Mouse (Mus musculus): ENCODE measurements around the gene Krtap10-10. TPM values are rescaled to one million over a fixed set of nuclear protein-coding genes. Genes with fewer than 3 reads are reported as not detected.
"Not testable (repeated sequence)": the region's sequence is repeated elsewhere in the genome, so short reads cannot be mapped to it uniquely, and the experiment has no call there.

The Krtap10-10 gene
- total RNA-seq (2021): not detected
- long read RNA-seq, experiment 1: 0 reads
- long read RNA-seq, experiment 2: 0 reads

DNA sequence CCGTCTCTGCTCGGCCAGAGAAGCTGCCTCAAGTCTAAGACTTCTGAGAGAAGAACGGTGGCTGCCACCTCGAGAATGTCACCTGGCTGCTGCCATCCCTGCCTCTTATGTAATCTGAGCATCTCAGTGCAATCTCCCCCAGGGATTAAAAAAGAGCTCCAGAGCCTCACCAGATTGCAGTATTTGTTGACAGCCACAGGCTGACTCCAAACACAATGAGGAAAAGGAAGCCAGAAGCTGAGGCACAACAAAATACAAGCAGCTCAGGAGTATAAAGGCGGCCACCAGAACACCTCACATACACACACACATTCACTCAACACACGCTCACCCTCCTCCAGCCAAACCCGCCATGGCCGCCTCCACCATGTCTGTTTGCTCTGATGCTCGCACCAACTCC, at the start of gene Krtap10-10:
Krtap10-10 (plus strand) TSS at position 301 of the 400 bp plus-strand sequence.
- intact Hi-C loops (cut with DNase I): no loop called here
- no peak for DNase-seq
- H3K4me3 ChIP-seq: no peak within 1 kb of the TSS
- H3K27ac ChIP-seq: no peak within 1 kb of the TSS
- TF ChIP-seq CTCF (IDR thresholded peaks at IDR 0.05): no peak

DNA sequence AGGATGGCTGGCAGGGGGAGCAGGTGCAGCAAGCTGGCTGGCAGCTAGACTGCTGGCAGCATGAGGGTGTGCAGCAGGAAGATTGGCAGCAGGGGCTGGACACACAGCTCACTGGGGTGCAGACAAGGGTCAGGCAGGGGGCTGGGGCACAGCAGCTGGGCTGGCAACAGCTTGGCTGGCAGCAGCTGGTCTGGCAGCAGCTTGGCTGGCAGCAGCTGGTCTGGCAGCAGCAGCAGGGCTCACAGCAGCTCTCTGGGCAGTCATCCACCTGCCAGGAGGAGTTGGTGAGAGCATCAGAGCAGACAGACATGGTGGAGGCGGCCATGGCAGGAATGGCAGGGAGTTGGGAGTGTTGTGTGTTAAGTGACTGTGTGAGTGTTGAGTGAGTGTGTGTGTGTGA, 47.9 kb upstream of the Krtap10-10 start, which contains the start of gene Gm7137:
Gm7137 (minus strand) TSS at position 325 of the 400 bp plus-strand sequence.
- intact Hi-C loops (cut with DNase I); H3K27ac ChIP-seq; H3K4me3 ChIP-seq; DNase-seq: not testable (repeated sequence)

DNA sequence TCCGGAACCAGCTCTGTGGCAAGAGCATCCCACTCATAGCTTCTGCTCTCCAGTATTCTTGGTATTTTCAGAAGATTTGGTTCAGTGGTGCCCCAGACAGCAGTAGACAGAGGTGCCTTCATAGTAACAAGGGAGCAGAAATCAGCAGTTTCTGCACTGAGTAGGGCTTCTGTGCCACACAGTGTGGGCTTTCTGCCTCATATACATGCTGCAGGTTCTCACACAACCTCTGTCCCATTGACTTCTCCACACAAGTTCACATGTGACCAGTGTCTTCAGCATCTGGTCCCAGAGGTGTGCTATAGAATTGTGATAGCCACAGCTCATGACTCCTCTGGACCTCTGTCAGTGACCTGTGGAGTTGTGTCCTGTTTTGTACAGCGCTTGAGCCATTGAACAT, 47.1 kb upstream of the Krtap10-10 start:
- DNase-seq: no peak
- intact Hi-C loops (cut with DNase I): no loop called here
- no peak for TF ChIP-seq CTCF (IDR thresholded peaks at IDR 0.05)
- no peak overlapping the region for H3K27ac ChIP-seq
- no peak overlapping the region for H3K4me3 ChIP-seq

DNA sequence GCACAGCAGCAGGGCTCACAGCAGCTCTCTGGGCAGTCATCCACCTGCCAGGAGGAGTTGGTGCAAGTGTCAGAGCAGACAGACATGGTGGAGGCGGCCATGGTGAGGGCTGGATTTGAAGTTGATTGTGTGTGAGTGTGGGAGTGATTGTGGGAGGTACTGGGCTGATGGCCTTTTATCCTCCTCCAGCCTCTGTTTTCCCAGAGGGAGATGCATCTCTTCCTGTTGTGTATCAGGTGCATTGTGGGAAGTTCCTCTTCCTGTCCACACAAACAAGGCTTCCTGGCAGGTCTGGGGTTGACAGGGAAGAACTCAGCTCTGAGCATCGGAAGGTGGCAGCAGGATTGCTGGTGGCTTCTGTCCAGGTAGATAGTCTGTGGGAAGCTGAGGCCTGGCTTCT, 40.8 kb upstream of the Krtap10-10 start, which contains the start of gene Gm9639:
Gm9639 (minus strand) TSS at position 101 of the 400 bp plus-strand sequence.
- intact Hi-C loops (cut with DNase I): no loop called here
- H3K27ac ChIP-seq: no peak within 1 kb of the TSS
- no peak for DNase-seq
- H3K4me3 ChIP-seq: no peak within 1 kb of the TSS
- no peak for TF ChIP-seq CTCF (IDR thresholded peaks at IDR 0.05)

DNA sequence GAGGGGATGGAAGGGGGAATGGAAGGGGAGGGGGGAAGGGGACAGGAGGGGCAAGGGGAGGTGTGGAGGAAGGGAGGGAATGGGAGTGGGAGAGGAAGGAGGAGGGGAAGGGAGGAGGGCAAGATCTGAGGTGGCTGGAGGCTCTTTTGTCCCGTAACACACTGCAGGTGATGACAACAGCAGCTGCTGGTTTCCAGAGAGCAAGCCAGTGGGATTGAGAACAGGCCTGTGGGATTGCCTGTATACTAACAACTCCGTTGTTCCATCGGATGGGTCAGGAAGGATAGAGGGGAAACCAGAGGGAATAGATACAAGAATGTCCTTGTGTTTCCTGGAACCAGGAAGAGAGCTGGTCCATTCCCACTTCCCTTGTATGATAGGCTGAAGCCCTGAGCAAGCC, 38.1 kb upstream of the Krtap10-10 start:
- no peak overlapping the region for H3K27ac ChIP-seq
- intact Hi-C loops (cut with DNase I): no loop called here

DNA sequence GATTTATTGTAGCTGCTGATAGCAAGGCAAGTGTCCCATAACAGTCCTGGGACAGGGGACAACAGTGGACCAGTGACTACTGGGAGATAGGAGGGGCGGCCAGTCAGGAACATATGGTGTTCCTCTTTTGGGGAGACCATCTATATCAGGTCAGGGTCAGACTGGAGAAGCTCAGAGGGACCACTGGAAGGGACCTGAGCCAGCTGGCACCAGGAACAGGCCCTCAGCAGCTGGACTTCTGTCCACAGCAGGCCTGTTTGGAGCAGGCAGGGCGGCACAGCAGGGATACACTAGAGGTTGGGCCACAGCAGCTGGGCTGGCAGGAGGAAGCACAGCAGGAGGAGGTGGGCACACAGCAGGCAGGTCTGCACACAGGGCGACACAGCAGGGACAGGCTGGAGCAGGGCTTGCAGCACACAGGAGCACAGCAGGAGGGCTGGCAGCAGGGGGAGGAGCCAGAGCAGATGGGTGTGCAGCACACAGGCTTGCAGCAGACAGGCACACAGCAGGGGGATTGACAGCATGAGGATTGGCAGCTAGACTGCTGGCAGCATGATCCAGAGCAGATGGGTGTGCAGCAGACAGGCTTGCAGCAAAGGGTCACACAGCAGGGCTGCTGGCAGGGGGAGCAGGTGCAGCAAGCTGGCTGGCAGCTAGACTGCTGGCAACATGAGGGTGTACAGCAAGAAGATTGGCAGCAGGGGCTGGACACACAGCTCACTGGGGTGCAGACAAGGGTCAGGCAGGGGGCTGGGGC, 37.4 kb upstream of the Krtap10-10 start:
- H3K27ac ChIP-seq; intact Hi-C loops (cut with DNase I); DNase-seq; H3K4me3 ChIP-seq: not testable (repeated sequence)

More for the DNA sequence above, 38.1 kb upstream of the Krtap10-10 start:
- DNase-seq: no peak
- no peak overlapping the region for H3K4me3 ChIP-seq
- no peak for TF ChIP-seq CTCF (IDR thresholded peaks at IDR 0.05)

DNA sequence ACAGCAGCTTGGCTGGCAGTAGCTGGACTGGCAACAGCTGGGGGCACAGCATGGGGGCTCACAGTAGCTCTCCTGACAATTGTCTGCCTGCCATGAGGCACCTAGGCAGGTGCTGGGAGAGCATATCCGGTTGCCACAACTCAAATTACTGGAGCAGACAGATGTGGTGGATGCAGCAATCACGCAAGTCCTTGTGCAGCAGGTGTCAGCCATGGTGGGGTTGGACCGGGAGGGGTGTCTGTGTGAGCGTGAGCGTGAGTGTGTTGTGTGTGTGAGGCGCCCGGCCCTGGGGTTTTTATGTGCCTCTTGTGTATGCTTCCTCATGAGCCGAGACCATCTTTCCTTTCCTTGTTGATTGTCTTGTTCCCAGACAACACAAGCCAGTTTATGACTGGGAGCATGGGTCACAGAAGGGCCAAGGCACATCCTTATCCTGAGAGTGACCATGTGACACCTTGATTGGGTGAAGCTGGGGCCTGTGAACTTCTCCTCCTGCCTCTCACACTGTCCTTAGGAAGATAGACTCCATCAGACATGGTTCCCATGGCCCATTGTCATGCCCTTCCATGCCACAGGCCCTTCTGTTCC, 36.7 kb upstream of the Krtap10-10 start, which contains the start of gene Gm19668:
Gm19668 (minus strand) TSS at position 213 of the 588 bp plus-strand sequence.
- Histone ChIP-seq H3K27ac (no peak within 1 kb of the TSS), H3K4me3 (no peak within 1 kb of the TSS)
- DNase-seq: no peak
- intact Hi-C loops (cut with DNase I): no loop called here
- TF ChIP-seq CTCF (IDR thresholded peaks at IDR 0.05): no peak

DNA sequence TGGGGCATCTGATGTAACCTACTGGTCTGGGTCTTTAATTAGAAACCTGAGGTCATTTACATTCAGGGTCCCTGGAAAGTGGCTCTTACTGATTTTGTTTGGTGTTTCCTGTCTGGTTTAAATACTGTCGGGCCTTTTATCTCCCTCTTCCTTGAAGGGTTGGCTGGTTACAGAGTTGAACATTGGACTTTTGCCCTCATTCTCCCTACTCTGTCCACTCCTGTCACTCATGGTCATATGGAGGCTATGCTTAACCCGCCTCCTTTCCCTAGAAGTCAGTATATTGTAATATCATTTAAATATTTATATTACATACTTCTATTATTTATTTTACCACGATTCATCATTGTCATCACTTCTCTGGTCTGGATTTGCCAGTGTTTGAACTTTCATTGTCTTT, 31.7 kb upstream of the Krtap10-10 start:
- H3K4me3 ChIP-seq: no peak overlapping the region
- H3K27ac ChIP-seq: no peak overlapping the region
- no peak for DNase-seq
- no peak for TF ChIP-seq CTCF (IDR thresholded peaks at IDR 0.05)
- intact Hi-C loops (cut with DNase I): no loop called here

DNA sequence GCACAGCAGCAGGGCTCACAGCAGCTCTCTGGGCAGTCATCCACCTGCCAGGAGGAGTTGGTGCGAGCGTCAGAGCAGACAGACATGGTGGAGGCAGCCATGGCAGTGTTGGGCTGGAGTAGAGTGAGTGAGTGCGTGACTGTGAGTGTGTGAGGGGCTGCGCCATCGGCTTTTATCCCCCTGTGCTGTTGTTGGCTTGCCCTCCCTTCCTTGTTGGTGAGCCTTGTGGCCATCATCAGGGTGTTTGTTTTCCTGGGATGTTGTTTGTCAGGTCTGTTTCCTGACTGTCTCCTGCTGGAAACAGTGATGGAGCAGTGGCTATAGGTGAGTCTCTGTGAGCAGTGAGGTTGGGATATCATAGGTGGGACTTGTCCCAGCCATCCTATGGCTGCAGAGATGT, 24.0 kb upstream of the Krtap10-10 start, which contains the start of gene Gm9507:
Gm9507 (minus strand) TSS at position 101 of the 400 bp plus-strand sequence.
- H3K4me3 ChIP-seq: no peak within 1 kb of the TSS
- no peak for TF ChIP-seq CTCF (IDR thresholded peaks at IDR 0.05)
- no peak within 1 kb of the TSS for H3K27ac ChIP-seq
- intact Hi-C loops (cut with DNase I): no loop called here
- no peak for DNase-seq

DNA sequence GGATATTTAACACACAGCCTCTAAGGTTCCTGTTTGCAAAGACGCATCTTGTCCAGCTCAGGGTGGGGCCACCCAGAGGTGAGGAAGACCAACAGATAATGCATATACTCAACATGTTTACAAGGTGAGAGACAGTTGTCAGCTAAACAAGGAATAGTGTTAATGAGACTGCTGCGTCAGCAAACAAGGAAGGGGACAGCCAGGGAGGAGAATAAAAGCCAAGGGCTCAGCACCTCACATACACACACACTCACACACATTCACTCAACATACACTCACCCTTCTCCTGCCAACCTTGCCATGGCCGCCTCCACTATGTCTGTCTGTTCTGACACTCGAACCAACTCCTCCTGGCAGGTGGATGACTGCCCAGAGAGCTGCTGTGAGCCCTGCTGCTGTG, 21.4 kb upstream of the Krtap10-10 start, which contains the start of gene Gm2696:
Gm2696 (plus strand) TSS at position 301 of the 400 bp plus-strand sequence.
- DNase-seq: no peak
- TF ChIP-seq CTCF (IDR thresholded peaks at IDR 0.05): no peak
- Histone ChIP-seq H3K4me3 (no peak within 1 kb of the TSS), H3K27ac (no peak within 1 kb of the TSS)
- intact Hi-C loops (cut with DNase I): no loop called here

DNA sequence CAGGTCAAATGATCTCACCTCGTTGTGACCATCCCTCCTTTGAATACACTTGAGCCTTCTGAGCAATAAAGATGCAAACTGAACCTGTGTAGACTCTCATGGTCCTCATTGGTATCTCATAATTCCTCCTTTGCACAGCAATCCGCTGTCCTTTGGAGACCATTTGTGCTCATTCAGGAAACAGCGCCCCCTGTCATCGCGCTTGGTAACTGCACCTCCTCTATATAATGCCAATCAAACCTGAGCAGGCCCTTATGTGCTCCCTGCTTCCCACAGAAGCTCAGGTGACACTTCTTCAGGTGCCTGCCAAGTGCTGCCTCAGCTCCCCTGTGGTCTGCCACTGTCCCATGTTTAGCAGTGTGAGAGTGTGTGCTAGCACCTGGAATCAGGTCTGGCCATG, 20.2 kb upstream of the Krtap10-10 start:
- no peak for DNase-seq
- H3K27ac ChIP-seq: no peak overlapping the region
- no peak overlapping the region for H3K4me3 ChIP-seq
- peak; percentile 55 for TF ChIP-seq CTCF (IDR thresholded peaks at IDR 0.05)
- intact Hi-C loops (cut with DNase I): no loop called here

DNA sequence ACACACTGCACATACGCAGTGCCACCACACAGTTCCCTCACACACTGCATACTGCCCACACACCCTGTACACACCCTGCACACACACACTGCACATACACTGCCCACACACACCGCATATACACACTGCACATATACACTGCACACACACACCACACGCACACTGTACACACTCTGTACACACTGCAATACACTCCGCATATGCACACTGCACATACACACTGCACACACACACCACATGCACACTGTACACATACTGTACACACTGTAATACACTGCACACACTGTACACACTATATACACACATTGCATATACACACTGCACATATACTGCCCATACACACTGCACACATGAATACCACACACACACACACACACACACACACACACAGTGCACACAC, 17.2 kb upstream of the Krtap10-10 start:
- Histone ChIP-seq H3K27ac (no peak overlapping the region), H3K4me3 (no peak overlapping the region)
- DNase-seq: no peak
- TF ChIP-seq CTCF (IDR thresholded peaks at IDR 0.05): no peak
- intact Hi-C loops (cut with DNase I): no loop called here

DNA sequence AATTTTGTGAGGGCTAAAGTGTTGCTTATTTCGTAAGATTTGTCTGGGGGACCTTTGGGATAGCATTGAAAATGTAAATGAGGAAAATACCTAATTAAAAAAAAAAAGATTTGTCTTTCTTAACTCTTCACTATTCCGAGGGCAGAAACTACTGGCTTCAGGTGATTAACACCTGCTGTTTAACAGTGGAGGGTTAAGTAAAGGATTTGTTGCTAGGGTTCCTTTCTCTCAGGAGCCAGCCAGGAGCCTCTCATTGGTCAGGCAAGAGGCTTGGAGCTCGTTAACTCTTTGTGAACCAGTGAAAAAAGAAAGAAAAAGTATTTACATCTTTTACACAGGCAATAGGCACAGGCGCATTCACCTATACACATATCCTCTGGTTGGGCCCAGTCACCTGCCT, 16.5 kb upstream of the Krtap10-10 start:
- no peak for DNase-seq
- intact Hi-C loops (cut with DNase I): no loop called here
- Histone ChIP-seq H3K27ac (no peak overlapping the region), H3K4me3 (no peak overlapping the region)
- TF ChIP-seq CTCF (IDR thresholded peaks at IDR 0.05): no peak
